Mouse (Mus musculus): ENCODE data around the gene Tom1l1. TPM values are rescaled to one million over a fixed set of nuclear protein-coding genes. Genes with fewer than 3 reads are reported as not detected.
A peak's percentile ranks its signal among the peaks of the same experiment; 100 is the strongest.

Gene Tom1l1
- polyA plus RNA-seq, 1 experiment from 2014 or later: 36.4 TPM

DNA sequence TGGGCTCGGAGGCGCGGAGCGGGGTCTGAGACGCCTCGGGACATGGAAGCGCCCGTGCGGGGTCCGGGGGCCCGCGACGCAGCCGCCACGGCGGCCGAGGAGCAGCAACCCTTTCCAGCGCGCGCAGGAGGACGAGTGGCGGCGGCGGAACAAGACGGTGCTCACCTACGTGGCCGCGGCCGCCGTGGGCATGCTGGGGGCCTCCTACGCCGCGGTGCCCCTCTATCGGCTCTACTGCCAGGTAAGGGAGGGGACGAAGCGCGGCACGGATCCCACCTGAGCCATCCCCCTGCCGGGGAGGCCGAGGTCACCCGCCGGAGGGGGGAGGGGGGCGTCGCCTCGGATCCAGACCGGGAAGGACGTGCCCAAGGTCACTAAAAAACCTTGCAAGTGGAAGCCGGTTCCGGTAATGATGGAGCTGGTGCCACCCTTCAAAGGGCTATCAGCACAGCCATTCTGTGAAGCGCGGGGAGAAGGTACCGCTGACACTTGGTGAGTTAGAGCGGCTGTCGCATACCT lies 49.8 kb downstream of the Tom1l1 start:
- H3K36me3 ChIP-seq: peaks cover 18% of the 10 kb centered on the region; the same call in 1 of the 2 replicates
- under 1% methylated on average over 47 of the region's 54 CpGs for WGBS
- peaks cover 14% of the 10 kb centered on the region for H3K4me1 ChIP-seq
- peak overlapping the region; percentile 95 for H3K27ac ChIP-seq
- H3K9me3 ChIP-seq: no peaks in the 10 kb centered on the region
- H3K4me2 ChIP-seq: peak overlapping the region; percentile 53
- peak; percentile 16 for ATAC-seq (ENCODE audit: borderline replicate concordance, extremely low read depth, low FRiP score, low TSS enrichment)
- H3K27me3 ChIP-seq: no peaks in the 10 kb centered on the region
- peak overlapping the region; percentile 98 for H3K9ac ChIP-seq
- peak overlapping the region; percentile 90 for H3K4me3 ChIP-seq

DNA sequence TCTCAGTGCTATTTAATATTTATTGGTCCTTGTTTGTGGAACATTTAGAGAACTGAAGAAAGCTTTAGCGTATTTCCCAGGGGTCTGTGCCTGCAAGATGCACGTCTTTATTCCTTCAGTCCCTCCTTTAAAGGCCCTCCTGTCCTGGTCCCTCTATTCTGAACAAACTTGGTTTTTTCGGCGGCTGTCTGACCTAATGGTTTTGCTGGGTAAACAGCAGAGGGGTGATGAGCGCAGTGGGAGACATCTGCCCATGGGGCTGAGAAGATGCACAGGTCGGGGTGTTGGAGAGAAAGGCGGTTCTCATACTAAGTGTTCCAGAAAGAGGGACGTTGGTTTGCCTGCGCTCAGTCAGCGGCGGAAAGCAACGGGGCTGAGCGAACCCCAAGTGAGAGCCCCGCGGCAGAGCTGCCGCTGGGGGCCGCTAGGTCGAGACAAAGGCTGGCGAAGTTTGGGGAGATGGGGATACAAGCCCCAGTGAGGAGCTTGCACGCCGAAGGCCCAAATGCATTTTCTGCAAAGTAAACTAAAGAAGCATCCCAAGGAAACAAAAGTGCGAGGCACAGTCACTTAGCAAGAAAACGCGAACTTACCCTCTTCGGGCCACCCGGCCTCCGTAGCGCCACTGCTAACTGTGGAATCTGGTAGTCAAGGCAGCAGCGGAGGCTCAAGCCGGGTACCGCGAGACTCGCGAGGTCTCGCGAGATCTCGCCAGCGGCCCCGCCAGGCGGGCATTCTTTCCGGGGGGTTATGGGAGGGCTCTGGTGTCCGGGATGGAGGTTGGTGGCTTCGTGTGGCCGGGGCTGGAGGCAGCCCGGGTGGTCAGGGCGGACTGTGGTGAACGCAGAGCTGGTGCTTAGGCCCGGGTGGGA lies 50.5 kb downstream of the Tom1l1 start, which contains the start of the genes Stxbp4 and Cox11:
Stxbp4 (minus strand) TSS at position 645 of the 872 bp plus-strand sequence.
Cox11 (plus strand) TSS at position 734 of the 872 bp plus-strand sequence.
- H3K4me2 ChIP-seq: peak within 1 kb of the TSS; percentile 53
- no peaks in the 10 kb centered on the region for H3K27me3 ChIP-seq
- H3K4me1 ChIP-seq: peaks cover 14% of the 10 kb centered on the region
- H3K9ac ChIP-seq: peak within 1 kb of the TSS; percentile 98
- ATAC-seq (ENCODE audit: borderline replicate concordance, extremely low read depth, low FRiP score, low TSS enrichment): peak; percentile 98
- H3K4me3 ChIP-seq: peak within 1 kb of the TSS; percentile 90
- H3K36me3 ChIP-seq: peaks cover 18% of the 10 kb centered on the region; the same call in 1 of the 2 replicates
- peak within 1 kb of the TSS; percentile 95 for H3K27ac ChIP-seq
- H3K9me3 ChIP-seq: no peaks in the 10 kb centered on the region
- under 1% methylated on average over 48 of the region's 48 CpGs for WGBS

DNA sequence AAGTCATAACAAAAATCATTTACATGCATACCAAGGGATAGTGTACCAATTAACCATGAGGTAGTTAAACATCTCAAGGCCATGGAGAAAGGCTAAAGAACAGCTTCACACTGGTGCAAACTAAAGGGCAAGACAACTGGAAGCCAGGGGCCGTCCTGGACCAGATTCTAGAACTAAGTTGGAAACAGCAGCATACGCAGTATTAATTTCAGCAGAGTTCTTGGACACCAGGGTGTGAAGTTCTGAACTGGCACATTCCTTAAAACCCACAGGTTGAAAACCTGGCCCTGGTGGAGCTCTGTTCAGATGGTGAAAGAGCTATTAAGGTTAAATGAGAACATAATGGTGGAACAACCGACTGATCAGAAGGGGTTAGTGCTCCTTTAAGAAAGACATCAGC lies 53.5 kb downstream of the Tom1l1 start:
- Histone ChIP-seq H3K9me3 (no peaks in the 10 kb centered on the region), H3K4me1 (peaks cover 9% of the 10 kb centered on the region), H3K9ac (no peak overlapping the region), H3K27ac (no peak overlapping the region), H3K36me3 (no peaks in the 10 kb centered on the region), H3K4me2 (no peak overlapping the region), H3K4me3 (no peak overlapping the region), H3K27me3 (no peaks in the 10 kb centered on the region)
- WGBS: 91% methylated on average over 3 of the region's 3 CpGs
- ATAC-seq (ENCODE audit: borderline replicate concordance, extremely low read depth, low FRiP score, low TSS enrichment): no peak

DNA sequence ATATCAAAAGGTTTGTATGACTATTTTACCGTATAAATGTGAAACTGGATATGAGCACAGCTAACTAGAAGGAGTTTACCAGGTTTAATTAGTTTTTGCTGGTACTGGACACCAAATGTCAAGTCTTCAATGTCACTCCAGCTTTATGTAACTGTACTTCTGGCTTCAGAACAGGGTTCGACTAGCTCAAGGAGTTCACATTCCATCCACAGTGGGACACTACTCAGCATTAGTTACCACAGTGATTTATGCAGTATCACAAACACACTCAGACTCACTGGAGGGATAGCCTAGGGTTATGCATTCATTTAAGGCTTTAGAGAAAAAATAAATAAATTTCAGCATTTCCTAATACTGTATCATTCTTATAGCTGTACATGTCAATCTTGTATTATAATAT lies 55.7 kb downstream of the Tom1l1 start:
- 67% methylated on average over 2 of the region's 2 CpGs for WGBS
- peaks cover 6% of the 10 kb centered on the region; the same call in 1 of the 2 replicates for H3K4me1 ChIP-seq
- ATAC-seq (ENCODE audit: borderline replicate concordance, extremely low read depth, low FRiP score, low TSS enrichment): no peak
- no peak overlapping the region for H3K4me3 ChIP-seq
- no peaks in the 10 kb centered on the region for H3K36me3 ChIP-seq
- H3K27ac ChIP-seq: no peak overlapping the region
- H3K27me3 ChIP-seq: no peaks in the 10 kb centered on the region
- no peak overlapping the region for H3K9ac ChIP-seq
- H3K4me2 ChIP-seq: no peak overlapping the region
- H3K9me3 ChIP-seq: no peaks in the 10 kb centered on the region

DNA sequence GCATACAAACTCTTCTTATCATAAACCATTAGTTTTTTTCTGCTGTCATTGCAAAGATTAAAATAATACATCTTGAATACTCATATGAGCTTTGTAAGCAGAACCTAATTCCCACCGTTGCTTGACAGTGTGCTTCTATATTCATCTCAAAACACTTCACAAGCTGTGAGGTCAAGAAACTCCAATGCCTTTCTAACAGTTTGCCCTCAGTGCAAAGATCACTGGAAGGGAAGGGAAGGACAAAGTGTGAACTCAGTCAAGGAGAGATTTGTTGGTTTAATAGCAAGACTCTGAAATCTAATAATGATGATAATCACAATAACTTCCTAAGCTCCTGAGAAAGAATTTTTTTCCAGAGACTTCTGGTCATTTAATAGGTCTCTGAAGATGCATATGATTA lies 60.4 kb downstream of the Tom1l1 start:
- Histone ChIP-seq H3K27me3 (no peaks in the 10 kb centered on the region), H3K36me3 (no peaks in the 10 kb centered on the region), H3K4me2 (no peak overlapping the region), H3K9ac (no peak overlapping the region), H3K9me3 (no peaks in the 10 kb centered on the region), H3K27ac (no peak overlapping the region), H3K4me1 (no peaks in the 10 kb centered on the region), H3K4me3 (no peak overlapping the region)
- ATAC-seq (ENCODE audit: borderline replicate concordance, extremely low read depth, low FRiP score, low TSS enrichment): no peak
- WGBS: 45% methylated on average over 1 of the region's 1 CpGs

DNA sequence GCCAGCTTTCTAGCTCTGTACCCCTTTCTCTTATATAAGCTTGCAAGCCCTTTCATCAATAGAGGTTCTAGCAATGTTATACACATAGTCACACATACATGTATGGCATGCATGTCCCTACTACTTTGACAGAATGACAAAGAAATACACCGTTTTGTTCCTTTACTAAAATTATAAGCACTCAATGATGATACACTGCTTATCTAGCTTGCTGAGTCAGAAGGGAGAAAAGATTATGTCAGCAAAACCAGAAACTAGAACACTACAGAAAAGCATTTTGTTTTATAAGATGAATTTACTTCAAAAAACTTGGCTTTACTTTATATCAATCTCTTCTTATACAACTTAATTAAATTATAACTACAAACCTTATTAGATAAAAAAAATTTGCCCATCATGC lies 63.0 kb downstream of the Tom1l1 start:
- Histone ChIP-seq H3K27ac (no peak overlapping the region), H3K36me3 (no peaks in the 10 kb centered on the region), H3K4me1 (no peaks in the 10 kb centered on the region), H3K4me2 (no peak overlapping the region), H3K4me3 (no peak overlapping the region), H3K9me3 (no peaks in the 10 kb centered on the region), H3K27me3 (no peaks in the 10 kb centered on the region), H3K9ac (no peak overlapping the region)
- ATAC-seq (ENCODE audit: borderline replicate concordance, extremely low read depth, low FRiP score, low TSS enrichment): no peak
- 72% methylated on average over 1 of the region's 1 CpGs for WGBS

DNA sequence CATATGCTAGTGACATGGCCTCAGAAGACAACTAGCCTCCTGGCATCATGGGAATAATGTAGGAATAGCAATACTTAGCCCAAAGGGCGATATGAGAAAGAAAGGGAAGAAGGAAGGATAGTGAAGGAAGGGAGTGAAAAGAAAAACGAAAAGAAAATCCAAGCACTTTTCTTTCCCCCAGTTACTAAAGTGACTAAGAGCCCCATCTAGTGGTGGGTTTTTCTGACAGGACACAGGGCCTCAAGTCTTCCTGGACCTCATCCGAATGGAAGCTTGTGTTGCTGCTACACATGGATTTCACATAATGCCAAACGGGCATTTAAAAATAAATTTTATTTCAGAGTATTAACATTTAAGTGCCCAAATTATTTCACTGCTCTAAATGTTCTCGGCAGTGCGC lies 64.7 kb downstream of the Tom1l1 start:
- WGBS: 50% methylated on average over 6 of the region's 6 CpGs
- Histone ChIP-seq H3K9ac (no peak overlapping the region), H3K4me3 (no peak overlapping the region), H3K27ac (no peak overlapping the region), H3K9me3 (no peaks in the 10 kb centered on the region), H3K27me3 (no peaks in the 10 kb centered on the region), H3K4me2 (no peak overlapping the region), H3K36me3 (peaks cover 2% of the 10 kb centered on the region; the same call in 1 of the 2 replicates), H3K4me1 (no peaks in the 10 kb centered on the region)
- ATAC-seq (ENCODE audit: borderline replicate concordance, extremely low read depth, low FRiP score, low TSS enrichment): no peak

DNA sequence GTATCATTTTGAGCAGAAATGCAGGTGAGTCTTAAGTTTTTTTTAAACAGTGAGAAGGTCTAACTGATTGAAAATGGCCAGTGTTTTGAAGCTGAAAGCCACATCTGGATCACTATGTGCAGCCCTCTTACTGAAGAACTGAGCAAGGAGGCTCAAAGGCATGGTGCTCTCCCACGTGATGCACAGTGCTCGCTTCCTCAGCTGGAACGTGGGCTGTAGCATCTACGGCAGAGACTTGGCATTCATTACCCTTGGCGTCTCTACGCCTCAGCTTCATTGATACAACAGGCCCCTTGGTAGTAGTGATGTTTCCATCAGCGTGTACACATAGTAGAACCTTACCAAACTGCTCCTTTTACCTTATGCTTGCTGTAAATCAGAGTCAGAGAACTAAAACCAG lies 65.7 kb downstream of the Tom1l1 start:
- H3K4me3 ChIP-seq: no peak overlapping the region
- ATAC-seq (ENCODE audit: borderline replicate concordance, extremely low read depth, low FRiP score, low TSS enrichment): no peak
- H3K4me2 ChIP-seq: no peak overlapping the region
- H3K9me3 ChIP-seq: no peaks in the 10 kb centered on the region
- WGBS: 92% methylated on average over 7 of the region's 7 CpGs
- peaks cover 8% of the 10 kb centered on the region; the same call in 1 of the 2 replicates for H3K36me3 ChIP-seq
- no peak overlapping the region for H3K9ac ChIP-seq
- no peaks in the 10 kb centered on the region for H3K4me1 ChIP-seq
- no peaks in the 10 kb centered on the region for H3K27me3 ChIP-seq
- H3K27ac ChIP-seq: no peak overlapping the region

DNA sequence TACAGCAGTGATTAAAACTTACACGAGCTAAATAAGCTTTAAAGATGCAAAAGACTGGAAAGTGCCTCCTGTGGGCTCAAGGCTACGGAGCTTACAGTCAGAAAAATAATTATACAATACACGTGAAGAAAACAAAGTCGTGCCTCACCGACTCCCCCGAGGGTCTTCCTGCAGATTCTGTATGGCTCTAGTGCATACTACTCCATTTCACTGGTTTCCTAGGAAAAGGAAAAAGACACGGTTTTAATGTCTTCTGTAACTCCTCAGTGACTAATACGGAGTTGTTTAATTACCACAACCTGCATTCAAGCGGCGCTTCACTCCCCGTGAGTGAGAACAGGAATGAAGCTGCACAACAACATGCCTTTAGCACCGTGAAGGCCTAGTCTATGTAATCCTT lies 66.1 kb downstream of the Tom1l1 start:
- 87% methylated on average over 12 of the region's 12 CpGs for WGBS
- ATAC-seq (ENCODE audit: borderline replicate concordance, extremely low read depth, low FRiP score, low TSS enrichment): no peak

DNA sequence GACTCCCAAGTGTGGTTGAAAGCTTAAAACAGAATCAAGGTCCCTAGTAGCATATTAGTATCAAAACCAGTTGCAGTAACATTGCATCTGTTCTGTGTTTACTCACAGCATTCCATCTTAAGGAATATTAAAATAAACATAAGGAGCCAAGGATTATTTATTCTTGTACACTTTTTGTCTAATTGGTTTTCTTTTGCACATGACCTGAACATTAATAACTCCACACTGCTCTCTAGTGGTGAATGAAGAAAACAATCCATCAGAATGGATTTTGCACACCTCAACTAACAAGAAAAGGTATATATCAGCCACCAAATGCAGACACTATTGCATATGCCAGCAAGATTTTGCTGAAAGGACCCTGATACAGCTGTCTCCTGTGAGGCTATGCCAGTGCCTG lies 71.7 kb downstream of the Tom1l1 start:
- Histone ChIP-seq H3K4me1 (0 out of 2 replicates have a peak, but pooled peaks cover 5% of the 10 kb centered on the region), H3K27me3 (no peaks in the 10 kb centered on the region), H3K4me2 (no peak overlapping the region), H3K9me3 (no peaks in the 10 kb centered on the region), H3K36me3 (peaks cover 12% of the 10 kb centered on the region; the same call in 1 of the 2 replicates), H3K27ac (no peak overlapping the region), H3K9ac (no peak overlapping the region), H3K4me3 (no peak overlapping the region)
- ATAC-seq (ENCODE audit: borderline replicate concordance, extremely low read depth, low FRiP score, low TSS enrichment): no peak

More for the DNA sequence above, 66.1 kb downstream of the Tom1l1 start:
- Histone ChIP-seq H3K9me3 (no peaks in the 10 kb centered on the region), H3K4me2 (no peak overlapping the region), H3K36me3 (peaks cover 8% of the 10 kb centered on the region; the same call in 1 of the 2 replicates), H3K27me3 (no peaks in the 10 kb centered on the region), H3K27ac (no peak overlapping the region), H3K4me3 (no peak overlapping the region), H3K4me1 (no peaks in the 10 kb centered on the region), H3K9ac (no peak overlapping the region)

DNA sequence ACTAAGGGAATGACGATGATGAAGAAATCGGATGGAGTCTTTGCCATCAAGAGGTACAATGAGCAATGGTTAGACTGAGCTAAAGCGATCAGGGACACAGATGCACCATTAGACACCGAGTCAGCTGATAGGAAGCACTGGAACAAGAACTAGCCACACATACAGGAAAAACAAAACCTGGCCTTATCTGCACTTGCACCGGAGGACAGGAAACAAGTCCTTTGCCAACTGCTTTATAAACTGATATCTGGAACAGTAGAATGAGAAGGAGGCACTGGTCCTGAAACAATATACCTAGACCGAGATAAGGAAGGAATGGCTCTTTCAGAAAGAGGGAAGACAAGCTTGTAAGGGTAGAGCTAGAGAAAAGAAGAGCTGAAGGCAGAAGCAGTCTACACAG lies 73.4 kb downstream of the Tom1l1 start:
- no peak overlapping the region for H3K4me2 ChIP-seq
- H3K9ac ChIP-seq: no peak overlapping the region
- no peaks in the 10 kb centered on the region for H3K9me3 ChIP-seq
- peaks cover 12% of the 10 kb centered on the region; the same call in 1 of the 2 replicates for H3K36me3 ChIP-seq
- H3K27ac ChIP-seq: no peak overlapping the region
- no peak for ATAC-seq (ENCODE audit: borderline replicate concordance, extremely low read depth, low FRiP score, low TSS enrichment)
- H3K4me3 ChIP-seq: no peak overlapping the region
- 0 out of 2 replicates have a peak, but pooled peaks cover 5% of the 10 kb centered on the region for H3K4me1 ChIP-seq
- WGBS: 77% methylated on average over 6 of the region's 6 CpGs
- H3K27me3 ChIP-seq: no peaks in the 10 kb centered on the region

DNA sequence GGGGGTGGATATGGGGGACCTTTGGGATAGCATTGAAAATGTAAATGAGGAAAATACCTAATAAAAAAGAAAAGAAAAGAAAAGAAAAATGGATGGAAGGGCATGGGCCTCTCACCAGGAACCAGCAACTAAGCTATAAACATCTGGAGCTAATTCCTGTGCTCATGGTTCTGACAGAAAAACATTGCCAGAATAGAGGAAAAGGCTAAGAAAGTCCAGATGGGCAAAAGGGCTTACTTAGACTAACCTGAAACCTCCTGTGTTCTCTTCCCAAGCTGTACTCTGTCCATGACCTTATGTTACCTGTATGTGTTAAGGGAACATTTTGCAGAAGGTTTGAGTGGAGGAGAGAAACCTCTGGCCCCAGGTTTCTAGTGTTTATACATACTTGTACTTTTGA lies 76.0 kb downstream of the Tom1l1 start:
- Histone ChIP-seq H3K27me3 (no peaks in the 10 kb centered on the region), H3K4me3 (no peak overlapping the region), H3K9ac (no peak overlapping the region), H3K9me3 (no peaks in the 10 kb centered on the region), H3K4me1 (0 out of 2 replicates have a peak, but pooled peaks cover 5% of the 10 kb centered on the region), H3K27ac (no peak overlapping the region), H3K36me3 (peaks cover 5% of the 10 kb centered on the region; the same call in 1 of the 2 replicates), H3K4me2 (no peak overlapping the region)
- ATAC-seq (ENCODE audit: borderline replicate concordance, extremely low read depth, low FRiP score, low TSS enrichment): no peak

Data from lung, embryonic 15.5 days (tissue).